Mouse (Mus musculus) brain, embryonic 18.5 days (tissue): ENCODE measurements around the gene Tox3.

Source experiments
- DNase-seq: peaks from one replicate; pipeline ENCODE4 v3.0.0-alpha.2; 2012; ENCODE audit warnings: low read depth, low spot score

Tox3 gene

DNA sequence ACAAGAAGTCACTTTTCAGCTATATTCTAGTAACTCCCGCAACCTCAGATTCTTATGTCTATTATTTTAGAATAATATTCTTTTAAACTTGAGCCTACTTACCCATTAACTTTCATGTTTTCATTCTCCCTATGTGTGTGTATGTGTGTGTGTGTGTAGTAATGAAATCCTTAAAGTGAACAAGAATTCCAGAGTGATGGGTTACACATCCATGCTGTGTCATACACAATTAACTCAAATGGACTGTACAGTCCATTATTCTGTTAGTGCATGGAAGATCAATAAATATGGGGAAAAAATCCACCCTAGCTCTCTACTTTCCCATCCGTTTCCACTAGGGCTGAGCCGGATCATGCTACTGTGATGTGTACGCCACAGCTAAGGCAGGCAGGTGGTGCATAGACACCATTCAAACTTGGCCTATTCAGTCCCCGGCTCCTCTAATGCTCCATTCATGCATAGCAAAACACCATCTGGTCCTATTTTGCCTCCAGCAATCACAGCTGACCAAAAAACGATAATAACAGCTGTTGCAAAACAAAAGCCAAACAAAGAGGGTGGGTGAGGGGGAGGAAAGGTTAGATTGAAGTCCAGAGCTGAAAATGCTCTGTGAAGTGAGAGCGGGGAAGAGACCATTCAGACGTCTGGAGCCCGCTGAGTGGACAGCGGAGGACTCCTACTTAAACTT is 103.5 kb downstream of the Tox3 start:
- peak; percentile 56 for DNase-seq

GRCm38 (mm10) chr8:90243957-90244356 is 104.2 kb downstream of the Tox3 start:
- DNase-seq, result no peak

DNA sequence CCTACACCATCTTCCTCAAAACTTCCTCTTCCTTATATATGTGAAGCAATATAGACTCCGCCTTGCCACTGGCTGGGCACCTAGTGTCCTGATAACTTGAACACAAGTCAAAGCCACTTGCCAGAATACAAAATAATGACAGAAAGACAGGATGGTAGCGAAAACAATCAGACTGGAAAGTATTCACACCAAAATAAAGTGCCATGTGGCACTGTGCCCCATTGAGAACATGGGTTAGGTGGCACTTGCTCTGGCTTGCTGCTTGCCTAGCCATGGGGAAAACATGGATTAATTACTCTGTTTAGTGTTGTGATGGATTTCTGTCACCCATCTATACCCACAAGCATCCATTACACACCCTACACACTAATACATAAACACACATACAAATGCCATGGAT is 105.8 kb downstream of the Tox3 start:
- DNase-seq, result no peak

- DNase-seq, result no peak
Observed at GRCm38 (mm10) chr8:90241461-90241860, 106.7 kb downstream of the Tox3 start.

GRCm38 (mm10) chr8:90232501-90232900 is 115.6 kb downstream of the Tox3 start:
- DNase-seq, result no peak

DNA sequence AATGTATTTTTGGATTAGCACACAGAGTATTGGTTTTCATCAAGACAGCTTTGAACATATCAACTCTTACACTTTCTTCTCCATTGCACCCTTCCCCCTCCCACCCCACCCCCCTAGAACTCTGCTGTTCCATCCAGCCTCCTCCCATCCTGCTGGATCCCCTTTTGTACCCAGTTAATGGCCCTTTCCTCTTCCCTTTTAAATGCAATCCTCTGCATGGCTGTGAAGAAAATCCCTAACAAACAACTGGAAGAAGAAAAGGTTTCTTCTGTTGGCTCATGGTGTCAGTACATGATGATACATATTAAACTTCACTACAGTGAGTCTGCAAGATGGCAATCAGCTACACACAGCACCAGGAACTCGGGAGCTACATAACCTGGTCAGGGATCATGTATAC is 124.0 kb downstream of the Tox3 start:
- no peak for DNase-seq

DNA sequence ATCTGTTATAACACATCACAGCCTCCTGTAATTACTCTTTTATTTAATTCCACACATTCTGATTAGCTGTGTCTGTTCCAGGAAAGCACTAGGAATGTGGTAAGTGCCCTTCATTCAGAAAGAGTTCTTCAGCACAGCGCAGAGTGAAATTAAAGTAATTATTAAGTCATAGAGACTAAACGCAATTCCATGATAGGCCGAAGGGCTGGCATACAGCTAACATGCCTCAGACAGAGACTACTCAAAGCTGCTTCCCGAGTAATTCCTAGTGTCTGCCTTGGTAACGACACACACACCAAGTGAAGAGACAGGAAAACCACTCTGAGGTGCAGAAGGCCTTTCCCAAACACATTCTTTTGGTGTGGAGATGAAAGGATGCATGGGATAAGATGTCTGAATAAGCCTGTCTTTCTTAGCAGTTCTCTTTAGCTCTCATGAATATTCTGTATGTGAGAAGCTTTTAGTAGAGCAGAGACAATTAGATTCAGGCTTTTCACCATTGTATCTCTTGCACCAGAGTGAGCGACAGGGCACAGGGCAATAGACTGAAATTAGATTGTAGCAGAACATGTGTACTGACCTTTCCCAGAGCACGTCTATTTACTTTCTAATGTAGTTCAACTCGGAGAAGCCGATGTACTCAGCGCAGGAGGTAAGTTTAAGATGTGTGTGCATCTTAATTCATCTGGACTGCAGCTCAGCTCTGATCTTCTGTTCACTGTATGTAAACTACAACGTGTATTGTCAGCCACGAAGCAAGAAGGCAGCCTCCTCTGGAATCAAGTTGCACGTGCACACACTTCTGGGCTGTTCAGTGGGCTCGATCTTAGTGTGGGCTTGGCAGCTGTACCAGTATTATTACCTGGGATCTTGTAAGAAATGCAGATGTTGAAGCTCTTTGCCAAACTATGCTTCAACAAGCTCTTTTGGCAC is 138.8 kb downstream of the Tox3 start:
- DNase-seq, result no peak
